Mouse (Mus musculus) midbrain, embryonic 16.5 days (tissue): Measurements from ENCODE around the gene Vmac. TPM values are rescaled to one million over a fixed set of nuclear protein-coding genes. Genes with fewer than 3 reads are reported as not detected.
A peak's percentile ranks its signal among the peaks of the same experiment; 100 is the strongest.

ENCODE experiments used
- ATAC-seq: fragments of 200-750 bp; cut with Nextera tagmentation; 2 replicates; pipeline ENCODE4 v1.8.0; 2017; ENCODE audit warnings: moderate TSS enrichment
- H3K27ac ChIP-seq: fragments of 300-500 bp; sonication (generic); 2 replicates; pipeline ENCODE4 v1.5.1; 2014; ENCODE audit warnings: mild to moderate bottlenecking, low read length, mixed read lengths
- H3K27me3 ChIP-seq: fragments of 300-500 bp; sonication (generic); 2 replicates; pipeline ENCODE4 v1.6.1; 2014; ENCODE audit warnings: low read depth, low read length, mixed read lengths; ENCODE audit not compliant: control insufficient read depth, insufficient read depth
- H3K36me3 ChIP-seq: fragments of 300-500 bp; sonication (generic); 2 replicates; pipeline ENCODE4 v1.6.1; 2014; ENCODE audit warnings: mild to moderate bottlenecking, low read length, moderate library complexity, mixed read lengths; ENCODE audit not compliant: control insufficient read depth, insufficient read depth
- H3K4me1 ChIP-seq: fragments of 300-500 bp; sonication (generic); 2 replicates; pipeline ENCODE4 v1.6.1; 2014; ENCODE audit warnings: mild to moderate bottlenecking, low read length, mixed read lengths; ENCODE audit not compliant: control insufficient read depth, insufficient read depth
- H3K4me2 ChIP-seq: fragments of 300-500 bp; sonication (generic); 2 replicates; pipeline ENCODE4 v1.6.1; 2014; ENCODE audit warnings: mild to moderate bottlenecking, low read length, mixed read lengths
- H3K4me3 ChIP-seq: fragments of 300-500 bp; sonication (generic); 2 replicates; pipeline ENCODE4 v1.5.1; 2014; ENCODE audit warnings: low read depth, mild to moderate bottlenecking, low read length, moderate library complexity, mixed read lengths
- H3K9ac ChIP-seq: fragments of 300-500 bp; sonication (generic); 2 replicates; pipeline ENCODE4 v1.6.1; 2014; ENCODE audit warnings: low read depth, low read length, mixed read lengths
- H3K9me3 ChIP-seq: fragments of 300-500 bp; sonication (generic); replicated peaks from 2 replicates; pipeline ENCODE4 v1.6.1; 2014; ENCODE audit warnings: mild to moderate bottlenecking, low read length, mixed read lengths; ENCODE audit not compliant: control insufficient read depth, poor library complexity, severe bottlenecking
- WGBS: fragments of 180-500 bp; shearing (Covaris S2); extraction: QIAGEN DNeasy Blood & Tissue Kit; methylation state at CpG from one replicate; pipeline ENCODE4 v1.1.7; 2014; 5-methylcytosine and 5-hydroxymethylcytosine counted together
- polyA plus RNA-seq: library from polyadenylated mRNA; unstranded; fragments of >200 nt; fragmentation: Nextera tagmentation; extraction: Ambion mirVana; gene quantifications from 2 replicates; pipeline ENCODE4 v1.2.1, GENCODE M21; 2015

Gene Vmac
- polyA plus RNA-seq, 1 experiment from 2014 or later = 16.1 TPM

DNA sequence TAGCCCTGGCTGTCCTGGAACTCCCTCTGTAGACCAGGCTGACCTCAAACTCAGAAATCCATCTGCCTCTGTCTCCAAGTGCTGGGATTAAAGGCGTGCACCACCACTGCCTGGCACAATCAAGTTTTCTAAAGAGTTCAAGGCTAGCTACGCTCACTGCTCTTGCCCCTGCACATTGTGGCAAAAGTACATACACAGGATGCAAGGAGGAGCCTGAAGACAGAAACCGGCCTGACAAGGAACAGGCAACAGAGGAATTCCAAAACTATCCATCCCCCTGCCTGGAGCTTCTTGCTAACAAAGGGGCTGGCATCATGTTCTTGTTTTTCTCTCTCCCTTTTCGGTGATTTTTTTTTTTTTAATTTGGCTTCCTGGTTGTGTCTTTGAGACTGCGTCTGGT is 26.4 kb upstream of the Vmac start:
- no peaks in the 10 kb centered on the region for H3K9me3 ChIP-seq
- no peak overlapping the region for H3K9ac ChIP-seq
- WGBS = 66% methylated on average over 5 of the region's 5 CpGs
- H3K4me2 ChIP-seq = no peak overlapping the region
- H3K4me3 ChIP-seq = no peak overlapping the region
- no peak for ATAC-seq
- no peaks in the 10 kb centered on the region for H3K36me3 ChIP-seq
- peaks cover under 1% of the 10 kb centered on the region; the same call in 1 of the 2 replicates for H3K27me3 ChIP-seq
- no peaks in the 10 kb centered on the region for H3K4me1 ChIP-seq
- H3K27ac ChIP-seq = no peak overlapping the region

DNA sequence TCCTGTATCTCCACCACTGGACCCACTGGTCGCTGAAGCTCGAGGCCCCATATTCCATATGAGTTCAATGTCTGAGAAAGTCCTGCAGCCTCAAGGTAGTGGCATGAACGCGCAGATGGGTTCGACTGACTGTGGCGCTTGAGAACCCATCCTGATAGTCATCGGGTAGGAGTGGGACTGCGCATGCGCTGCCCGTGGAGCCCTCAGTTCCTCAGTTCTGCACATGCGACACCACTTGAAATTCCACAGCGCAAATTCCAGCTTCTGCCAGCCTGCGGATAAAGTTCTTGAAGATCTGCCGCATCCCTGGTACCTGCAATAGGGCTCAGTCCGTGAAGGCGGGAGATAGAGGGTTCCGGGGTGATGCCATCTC is 23.0 kb upstream of the Vmac start:
- Histone ChIP-seq H3K9ac (no peak overlapping the region), H3K9me3 (no peaks in the 10 kb centered on the region), H3K36me3 (no peaks in the 10 kb centered on the region), H3K27ac (no peak overlapping the region), H3K4me2 (no peak overlapping the region), H3K4me1 (no peaks in the 10 kb centered on the region), H3K27me3 (no peaks in the 10 kb centered on the region), H3K4me3 (no peak overlapping the region)
- no peak for ATAC-seq
- 75% methylated on average over 17 of the region's 17 CpGs for WGBS

DNA sequence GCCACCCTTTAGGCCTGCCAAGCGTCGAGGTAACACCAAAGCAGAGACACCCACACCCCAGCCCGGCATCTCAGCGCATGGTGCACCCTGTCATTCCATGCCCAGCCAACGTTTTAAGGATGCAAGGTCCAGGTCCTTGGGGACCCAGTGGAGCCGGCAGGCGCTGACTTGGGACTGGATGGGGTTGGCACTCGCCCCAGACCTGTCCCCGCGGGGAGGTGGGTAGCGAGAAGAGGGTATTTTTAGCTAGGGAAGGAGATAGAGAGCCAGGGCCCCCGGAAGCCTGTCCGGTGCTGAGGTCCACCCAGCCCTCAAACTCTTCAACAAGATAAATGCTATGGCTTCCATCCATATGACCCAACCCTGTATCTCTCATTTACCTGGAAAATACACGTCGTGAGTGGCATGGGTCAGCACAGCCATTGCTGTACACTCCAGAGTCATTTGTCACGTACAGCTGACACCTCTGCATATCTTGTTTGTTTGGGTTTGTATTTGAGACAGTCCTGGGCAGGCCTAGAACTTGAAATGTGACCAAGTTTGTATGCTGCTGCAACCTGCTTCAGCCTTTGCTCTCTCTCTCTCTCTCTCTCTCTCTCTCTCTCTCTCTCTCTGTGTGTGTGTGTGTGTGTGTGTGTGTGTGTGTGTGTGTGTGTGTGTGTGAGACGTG is 22.4 kb upstream of the Vmac start:
- no peaks in the 10 kb centered on the region for H3K36me3 ChIP-seq
- H3K4me3 ChIP-seq = no peak overlapping the region
- WGBS = 81% methylated on average over 17 of the region's 17 CpGs
- H3K27me3 ChIP-seq = no peaks in the 10 kb centered on the region
- no peak overlapping the region for H3K27ac ChIP-seq
- 0 out of 2 replicates have a peak, but pooled peaks have one; percentile 17 for ATAC-seq
- H3K4me2 ChIP-seq = no peak overlapping the region
- no peaks in the 10 kb centered on the region for H3K9me3 ChIP-seq
- no peak overlapping the region for H3K9ac ChIP-seq
- H3K4me1 ChIP-seq = no peaks in the 10 kb centered on the region

DNA sequence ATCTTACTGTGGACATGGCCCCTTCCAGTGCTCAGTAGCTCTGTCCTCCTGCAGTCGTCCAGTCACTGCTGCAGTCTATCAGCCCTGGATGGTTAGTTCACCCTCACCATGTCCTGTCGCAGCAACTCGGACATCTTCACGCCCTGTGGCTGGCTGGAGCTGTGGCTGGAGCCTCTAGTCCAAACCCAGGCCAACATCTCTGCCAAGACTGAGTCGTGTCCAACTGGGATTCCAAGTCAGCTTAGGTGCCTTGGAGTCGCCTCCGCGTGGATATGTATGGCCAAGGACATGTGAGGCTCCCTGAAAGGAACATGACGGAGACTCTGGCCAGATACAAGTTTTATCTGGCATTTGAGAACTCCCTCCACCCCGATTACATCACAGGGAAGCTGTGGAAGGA is 20.4 kb upstream of the Vmac start:
- 84% methylated on average over 10 of the region's 10 CpGs for WGBS

DNA sequence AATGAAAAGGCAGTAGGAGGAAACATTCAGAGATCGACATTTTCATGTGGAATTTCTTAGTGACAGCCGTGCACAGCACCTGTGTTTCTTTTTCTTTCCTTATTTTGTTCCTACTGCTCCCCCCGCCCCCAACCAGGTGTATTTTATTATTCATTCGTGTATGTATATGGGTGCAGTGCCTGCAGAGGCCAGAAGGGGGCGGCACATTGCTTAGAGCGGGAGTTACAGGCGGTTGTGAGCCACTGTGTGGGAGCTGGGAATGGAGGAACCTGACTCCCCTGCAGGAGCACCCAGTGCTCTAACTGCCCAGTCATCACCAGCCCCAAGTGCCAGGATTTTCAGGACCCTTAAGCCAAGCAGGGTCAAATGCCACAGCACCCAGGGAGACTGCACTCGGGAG is 18.7 kb upstream of the Vmac start:
- H3K4me3 ChIP-seq = no peak overlapping the region
- WGBS = 49% methylated on average over 8 of the region's 8 CpGs
- no peak overlapping the region for H3K4me2 ChIP-seq
- H3K9me3 ChIP-seq = no peaks in the 10 kb centered on the region
- no peaks in the 10 kb centered on the region for H3K4me1 ChIP-seq
- no peak overlapping the region for H3K27ac ChIP-seq
- no peak overlapping the region for H3K9ac ChIP-seq
- ATAC-seq = no peak
- H3K27me3 ChIP-seq = no peaks in the 10 kb centered on the region; the same call in 1 of the 2 replicates
- H3K36me3 ChIP-seq = no peaks in the 10 kb centered on the region

More for the DNA sequence above, 20.4 kb upstream of the Vmac start:
- Histone ChIP-seq H3K4me3 (no peak overlapping the region), H3K27ac (no peak overlapping the region), H3K4me1 (no peaks in the 10 kb centered on the region), H3K27me3 (no peaks in the 10 kb centered on the region; the same call in 1 of the 2 replicates), H3K4me2 (no peak overlapping the region), H3K36me3 (no peaks in the 10 kb centered on the region), H3K9ac (no peak overlapping the region), H3K9me3 (no peaks in the 10 kb centered on the region)
- no peak for ATAC-seq

DNA sequence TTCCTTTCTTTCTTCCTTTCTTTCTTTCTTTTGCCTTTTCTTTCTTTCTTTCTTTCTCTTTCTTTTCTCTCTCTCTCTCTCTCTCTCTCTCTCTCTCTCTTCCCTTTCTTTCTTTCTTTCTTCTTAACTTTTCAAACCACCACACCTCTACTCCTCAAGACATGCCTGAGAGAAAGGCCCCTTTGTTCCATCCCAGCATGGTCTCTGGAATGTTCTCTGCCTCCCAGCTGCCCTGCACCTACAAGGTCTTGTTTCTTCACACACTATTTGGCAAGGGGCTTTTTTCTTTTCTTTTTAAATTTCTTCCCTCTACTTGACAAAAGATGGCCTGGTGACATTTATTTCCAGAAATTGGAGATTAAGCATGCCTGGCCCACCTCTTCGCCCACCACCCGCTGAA is 11.8 kb upstream of the Vmac start:
- H3K27me3 ChIP-seq = no peaks in the 10 kb centered on the region; the same call in 1 of the 2 replicates
- no peak overlapping the region for H3K4me2 ChIP-seq
- H3K27ac ChIP-seq = no peak overlapping the region
- ATAC-seq = no peak
- H3K4me3 ChIP-seq = no peak overlapping the region
- no peaks in the 10 kb centered on the region for H3K9me3 ChIP-seq
- H3K4me1 ChIP-seq = no peaks in the 10 kb centered on the region
- 57% methylated on average over 2 of the region's 2 CpGs for WGBS
- H3K36me3 ChIP-seq = no peaks in the 10 kb centered on the region; the same call in 1 of the 2 replicates
- no peak overlapping the region for H3K9ac ChIP-seq

DNA sequence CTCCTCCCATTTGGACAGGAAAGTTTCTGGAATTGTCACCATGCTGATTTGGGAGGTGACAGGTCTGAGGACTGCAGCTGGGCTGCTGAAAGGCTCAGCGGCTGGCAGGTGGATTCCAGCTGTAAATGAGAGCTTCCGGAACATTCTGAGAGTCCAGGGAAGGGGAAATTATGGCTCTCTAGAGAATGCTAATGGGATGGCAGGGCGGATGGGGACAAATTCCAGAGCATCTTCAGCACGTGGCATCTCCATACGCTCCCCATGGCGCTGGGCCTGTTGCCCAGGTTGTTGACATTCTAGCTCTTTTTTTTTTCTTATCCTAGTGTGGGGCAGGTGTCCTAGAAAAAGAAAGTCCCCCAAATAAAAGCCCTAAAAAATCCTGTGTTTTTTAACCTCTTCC is 11.3 kb upstream of the Vmac start:
- H3K27ac ChIP-seq = no peak overlapping the region
- no peaks in the 10 kb centered on the region for H3K4me1 ChIP-seq
- ATAC-seq = no peak
- H3K27me3 ChIP-seq = no peaks in the 10 kb centered on the region; the same call in 1 of the 2 replicates
- no peaks in the 10 kb centered on the region; the same call in 1 of the 2 replicates for H3K36me3 ChIP-seq
- no peak overlapping the region for H3K4me3 ChIP-seq
- 54% methylated on average over 6 of the region's 6 CpGs for WGBS
- H3K9ac ChIP-seq = no peak overlapping the region
- H3K9me3 ChIP-seq = no peaks in the 10 kb centered on the region
- no peak overlapping the region for H3K4me2 ChIP-seq

DNA sequence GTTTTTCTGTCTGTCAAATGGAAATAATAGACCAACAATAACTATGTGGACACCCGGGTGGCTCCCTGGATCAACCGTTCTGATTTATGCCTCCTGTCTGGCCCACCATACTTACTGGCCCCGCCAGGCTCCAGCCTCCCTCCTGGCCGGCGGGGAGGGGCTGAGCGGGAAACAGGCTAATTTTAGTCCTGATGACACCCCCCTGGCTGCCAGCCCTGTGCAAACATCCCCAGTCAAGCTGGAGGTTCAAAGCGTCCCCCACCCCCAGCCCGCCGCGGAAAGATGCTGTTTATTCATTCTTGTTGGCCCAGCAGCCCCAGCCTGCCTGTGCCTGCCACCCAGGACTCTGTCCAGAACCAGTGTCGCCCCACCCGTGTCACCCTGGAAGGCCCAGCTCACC is 10.3 kb upstream of the Vmac start:
- no peak for ATAC-seq
- Histone ChIP-seq H3K9me3 (no peaks in the 10 kb centered on the region), H3K4me1 (no peaks in the 10 kb centered on the region), H3K27me3 (no peaks in the 10 kb centered on the region), H3K27ac (no peak overlapping the region), H3K36me3 (peaks cover 6% of the 10 kb centered on the region; the same call in 1 of the 2 replicates), H3K4me2 (no peak overlapping the region), H3K9ac (no peak overlapping the region), H3K4me3 (no peak overlapping the region)
- 44% methylated on average over 12 of the region's 12 CpGs for WGBS

DNA sequence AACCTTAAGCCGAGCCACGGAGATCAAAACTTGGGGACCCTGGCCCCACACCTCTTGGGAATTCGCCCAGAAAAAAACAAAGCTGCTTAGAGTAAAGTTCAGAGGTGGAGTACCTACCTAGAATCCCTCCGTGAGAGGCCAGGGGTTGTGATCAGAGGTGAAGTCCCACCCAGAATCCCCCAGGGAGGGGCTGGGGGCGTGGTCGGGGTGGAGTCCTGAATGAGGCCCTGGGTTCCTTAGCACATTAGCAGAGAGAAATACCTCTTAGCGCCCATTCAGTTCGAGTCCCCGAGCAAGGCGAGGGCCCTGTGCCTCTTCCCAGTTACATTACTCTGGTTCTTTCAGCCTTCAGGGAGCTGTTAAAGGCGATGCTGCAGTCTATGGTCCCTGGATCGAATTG is 9.8 kb upstream of the Vmac start:
- no peak overlapping the region for H3K4me2 ChIP-seq
- WGBS = 11% methylated on average over 12 of the region's 12 CpGs
- H3K4me3 ChIP-seq = no peak overlapping the region
- peaks cover 11% of the 10 kb centered on the region for H3K36me3 ChIP-seq
- no peaks in the 10 kb centered on the region for H3K4me1 ChIP-seq
- no peaks in the 10 kb centered on the region for H3K27me3 ChIP-seq
- H3K27ac ChIP-seq = no peak overlapping the region
- H3K9me3 ChIP-seq = no peaks in the 10 kb centered on the region
- H3K9ac ChIP-seq = no peak overlapping the region
- ATAC-seq = no peak
